Mouse (Mus musculus): ENCODE measurements around the gene Arrb2. TPM values are rescaled to one million over a fixed set of nuclear protein-coding genes. Genes with fewer than 3 reads are reported as not detected.

Gene Arrb2
- total RNA-seq (2023), result 100 to 1,000 TPM; 313 to 322 TPM

GRCm38 (mm10) chr11:70432048-70432894 lies at the start of gene Arrb2:
Arrb2 (plus strand) TSS chr11:70432635.

GRCm38 (mm10) chr11:70409594-70410296 lies 22.7 kb upstream of the Arrb2 start, which contains the start of gene Pelp1:
Pelp1 (minus strand) TSS chr11:70410031.

GRCm38 (mm10) chr11:70451797-70452498 lies 19.5 kb downstream of the Arrb2 start, which contains the start of gene Med11:
Med11 (plus strand) TSS chr11:70451919.

GRCm38 (mm10) chr11:70458688-70459600 lies 26.5 kb downstream of the Arrb2 start, which contains the start of gene Zmynd15:
Zmynd15 (plus strand) TSS chr11:70459433.

GRCm38 (mm10) chr11:70459601-70460101 lies 27.2 kb downstream of the Arrb2 start, which contains the start of gene Cxcl16:
Cxcl16 (minus strand) TSS chr11:70459984.

Other genes with a start within 250 kb of the Arrb2 start
- not detected for gene Slc16a11, start 219.9 kb upstream of the Arrb2 start, total RNA-seq (2023)
- 1 to 10 TPM; 4.2 to 6.0 TPM for gene Slc16a13, start 211.6 kb upstream of the Arrb2 start, total RNA-seq (2023)
- gene Bcl6b, start 202.8 kb upstream of the Arrb2 start, total RNA-seq (2023), result not detected
- 10 to 100 TPM; 43.5 to 48.2 TPM for gene 0610010K14Rik, start 194.7 kb upstream of the Arrb2 start, total RNA-seq (2023)
- 1 to 10 TPM; 4.6 to 5.0 TPM for gene Gm21988, start 192.8 kb upstream of the Arrb2 start, total RNA-seq (2023)
- gene Rnasek, start 192.8 kb upstream of the Arrb2 start, total RNA-seq (2023), result 100 to 1,000 TPM; 119 to 173 TPM
- gene Alox12, start 177.3 kb upstream of the Arrb2 start, total RNA-seq (2023), result under 1 TPM in 1 of 2 experiments, not detected in 1; 0.21 TPM
- gene Alox12e, start 110.0 kb upstream of the Arrb2 start, total RNA-seq (2023), result not detected
- gene Alox15, start 80.6 kb upstream of the Arrb2 start, total RNA-seq (2023), result 10 to 100 TPM; 12.3 to 36.9 TPM
- gene Pelp1, start 22.6 kb upstream of the Arrb2 start, total RNA-seq (2023), result 10 to 100 TPM; 15.9 to 18.6 TPM
- gene Med11, start 19.3 kb downstream of the Arrb2 start, total RNA-seq (2023), result 10 to 100 TPM; 39.5 to 44.4 TPM
- 1 to 10 TPM; 1.0 to 1.8 TPM for gene Zmynd15, start 26.8 kb downstream of the Arrb2 start, total RNA-seq (2023)
- gene Cxcl16, start 27.3 kb downstream of the Arrb2 start, total RNA-seq (2023), result 10 to 100 TPM; 51.6 to 62.4 TPM
- 1 to 10 TPM in 1 of 2 experiments, not detected in 1; 1.7 TPM for gene Tm4sf5, start 72.6 kb downstream of the Arrb2 start, total RNA-seq (2023)
- not detected for gene Vmo1, start 82.0 kb downstream of the Arrb2 start, total RNA-seq (2023)
- gene Gltpd2, start 86.6 kb downstream of the Arrb2 start, total RNA-seq (2023), result not detected
- 100 to 1,000 TPM; 118 to 124 TPM for gene Psmb6, start 92.7 kb downstream of the Arrb2 start, total RNA-seq (2023)
- not detected for gene Gm40193, start 100.3 kb downstream of the Arrb2 start, total RNA-seq (2023)
- gene Pld2, start 107.4 kb downstream of the Arrb2 start, total RNA-seq (2023), result 10 to 100 TPM; 19.1 to 19.5 TPM
- gene Mink1, start 130.2 kb downstream of the Arrb2 start, total RNA-seq (2023), result 100 to 1,000 TPM; 215 to 216 TPM
- not detected for gene 4930544D05Rik, start 183.2 kb downstream of the Arrb2 start, total RNA-seq (2023)
- not detected for gene Chrne, start 186.6 kb downstream of the Arrb2 start, total RNA-seq (2023)
- gene Gp1ba, start 206.5 kb downstream of the Arrb2 start, total RNA-seq (2023), result not detected
- 10 to 100 TPM; 75.4 to 76.7 TPM for gene Rnf167, start 214.6 kb downstream of the Arrb2 start, total RNA-seq (2023)
- gene Slc25a11, start 214.8 kb downstream of the Arrb2 start, total RNA-seq (2023), result 10 to 100 TPM; 75.2 to 82.1 TPM
- 1,000 to 10,000 TPM; 1,347 to 1,617 TPM for gene Pfn1, start 222.0 kb downstream of the Arrb2 start, total RNA-seq (2023)
- gene Eno3, start 224.6 kb downstream of the Arrb2 start, total RNA-seq (2023), result 100 to 1,000 TPM; 117 to 142 TPM
- 10 to 100 TPM; 34.8 to 45.8 TPM for gene Spag7, start 236.8 kb downstream of the Arrb2 start, total RNA-seq (2023)